Mouse (Mus musculus): Measurements from ENCODE around the gene D630039A03Rik. TPM values are rescaled to one million over a fixed set of nuclear protein-coding genes. Genes with fewer than 3 reads are reported as not detected.

Gene D630039A03Rik
- polyA plus RNA-seq (2012; rRNA removed): 20.8 and 25.8 TPM in 2 replicates

GRCm38 (mm10) chr4:57916201-57916661 lies at the start of gene D630039A03Rik:
TSS of gene D630039A03Rik (minus strand) at chr4:57916297.

GRCm38 (mm10) chr4:57956029-57956960 lies 40.2 kb upstream of the D630039A03Rik start, which contains the start of gene Txn1:
TSS of gene Txn1 (minus strand) at chr4:57956411.

Other genes starting within 250 kb of the D630039A03Rik start
- 28.0 and 39.7 TPM in 2 replicates for gene Akap2, start 198.6 kb downstream of the D630039A03Rik start, polyA plus RNA-seq (2012; rRNA removed)
- 398 and 475 TPM in 2 replicates for gene Txn1, start 40.1 kb upstream of the D630039A03Rik start, polyA plus RNA-seq (2012; rRNA removed)
- gene Txndc8, start 92.8 kb upstream of the D630039A03Rik start, polyA plus RNA-seq (2012; rRNA removed): not detected in 2 replicates

Measured in colon, adult 2 months (tissue).